Mouse (Mus musculus) stomach, embryonic 15.5 days (tissue): ENCODE data around the gene Ptpn14. TPM values are rescaled to one million over a fixed set of nuclear protein-coding genes. Genes with fewer than 3 reads are reported as not detected.
A peak's percentile ranks its signal among the peaks of the same experiment; 100 is the strongest.

Experiments
- ATAC-seq: fragments of 200-750 bp; cut with Nextera tagmentation; 2 replicates; pipeline ENCODE4 v1.8.0; 2017; ENCODE audit warnings: low read depth, moderate number of reproducible peaks, moderate TSS enrichment; ENCODE audit not compliant: insufficient read depth, low FRiP score
- H3K27ac ChIP-seq: fragments of 300-500 bp; sonication (generic); 2 replicates; pipeline ENCODE4 v1.5.1; 2015; ENCODE audit warnings: mild to moderate bottlenecking, inconsistent platforms
- H3K27me3 ChIP-seq: fragments of 300-500 bp; sonication (generic); replicated peaks from 2 replicates; pipeline ENCODE4 v1.6.1; 2015; ENCODE audit warnings: inconsistent platforms
- H3K36me3 ChIP-seq: fragments of 300-500 bp; sonication (generic); 2 replicates; pipeline ENCODE4 v1.6.1; 2015; ENCODE audit warnings: inconsistent platforms
- H3K4me1 ChIP-seq: fragments of 300-500 bp; sonication (generic); 2 replicates; pipeline ENCODE4 v1.6.1; 2015; ENCODE audit warnings: inconsistent platforms
- H3K4me2 ChIP-seq: fragments of 300-500 bp; sonication (generic); 2 replicates; pipeline ENCODE4 v1.6.1; 2015; ENCODE audit warnings: mild to moderate bottlenecking, inconsistent platforms
- H3K4me3 ChIP-seq: fragments of 300-500 bp; sonication (generic); replicated peaks from 2 replicates; pipeline ENCODE4 v1.5.1; 2015; ENCODE audit warnings: inconsistent platforms
- H3K9ac ChIP-seq: fragments of 300-500 bp; sonication (generic); 2 replicates; pipeline ENCODE4 v1.6.1; 2015; ENCODE audit warnings: inconsistent platforms
- H3K9me3 ChIP-seq: fragments of 300-500 bp; sonication (generic); 2 replicates; pipeline ENCODE4 v1.6.1; 2016; ENCODE audit warnings: inconsistent platforms
- WGBS: fragments of 180-500 bp; shearing (Covaris S2); methylation state at CpG from one replicate; pipeline ENCODE4 v1.1.7; 2015; 5-methylcytosine and 5-hydroxymethylcytosine counted together
- polyA plus RNA-seq: library from polyadenylated mRNA; unstranded; fragments of >200 nt; fragmentation: Nextera tagmentation; extraction: Ambion mirVana; gene quantifications from 2 replicates; pipeline ENCODE4 v1.2.1, GENCODE M21; 2015

Gene Ptpn14
- polyA plus RNA-seq, 1 experiment from 2014 or later: 7.6 TPM

- H3K36me3 ChIP-seq: 0 out of 2 replicates have a peak, but pooled peaks cover 6% of the 10 kb centered on the region
Observed at GRCm38 (mm10) chr1:189871625-189872024, 143.6 kb downstream of the Ptpn14 start.

GRCm38 (mm10) chr1:189872050-189872449 is 144.0 kb downstream of the Ptpn14 start:
- 0 out of 2 replicates have a peak, but pooled peaks cover 6% of the 10 kb centered on the region for H3K36me3 ChIP-seq
- no peak overlapping the region for H3K27ac ChIP-seq
- WGBS: 71% methylated on average over 4 of the region's 4 CpGs
- H3K9me3 ChIP-seq: no peaks in the 10 kb centered on the region
- ATAC-seq: no peak
- H3K4me2 ChIP-seq: no peak overlapping the region
- H3K9ac ChIP-seq: no peak overlapping the region
- H3K4me3 ChIP-seq: no peak overlapping the region
- no peaks in the 10 kb centered on the region for H3K27me3 ChIP-seq
- peaks cover 17% of the 10 kb centered on the region for H3K4me1 ChIP-seq

More at GRCm38 (mm10) chr1:189871625-189872024, 143.6 kb downstream of the Ptpn14 start:
- H3K27ac ChIP-seq: no peak overlapping the region
- no peak overlapping the region for H3K4me2 ChIP-seq
- no peak overlapping the region for H3K4me3 ChIP-seq
- ATAC-seq: no peak
- no peaks in the 10 kb centered on the region for H3K27me3 ChIP-seq
- 87% methylated on average over 8 of the region's 8 CpGs for WGBS
- no peaks in the 10 kb centered on the region for H3K9me3 ChIP-seq
- peaks cover 19% of the 10 kb centered on the region for H3K4me1 ChIP-seq
- no peak overlapping the region for H3K9ac ChIP-seq

- no peak for ATAC-seq
- Histone ChIP-seq H3K9me3 (no peaks in the 10 kb centered on the region), H3K4me3 (no peak overlapping the region), H3K4me2 (no peak overlapping the region), H3K4me1 (peaks cover 6% of the 10 kb centered on the region), H3K27ac (no peak overlapping the region), H3K36me3 (0 out of 2 replicates have a peak, but pooled peaks cover 6% of the 10 kb centered on the region), H3K9ac (no peak overlapping the region), H3K27me3 (no peaks in the 10 kb centered on the region)
- 78% methylated on average over 8 of the region's 8 CpGs for WGBS
Observed at GRCm38 (mm10) chr1:189873591-189873990, 145.5 kb downstream of the Ptpn14 start.

GRCm38 (mm10) chr1:189875439-189875861 is 147.4 kb downstream of the Ptpn14 start:
- 29% methylated on average over 6 of the region's 6 CpGs for WGBS

GRCm38 (mm10) chr1:189876162-189876561 is 148.1 kb downstream of the Ptpn14 start:
- H3K4me2 ChIP-seq: no peak overlapping the region

More at GRCm38 (mm10) chr1:189875439-189875861, 147.4 kb downstream of the Ptpn14 start:
- no peak for ATAC-seq
- peaks cover 9% of the 10 kb centered on the region for H3K4me1 ChIP-seq
- H3K4me3 ChIP-seq: no peak overlapping the region
- no peak overlapping the region for H3K4me2 ChIP-seq
- H3K9me3 ChIP-seq: no peaks in the 10 kb centered on the region
- no peaks in the 10 kb centered on the region for H3K27me3 ChIP-seq
- H3K27ac ChIP-seq: no peak overlapping the region
- 0 out of 2 replicates have a peak, but pooled peaks cover 7% of the 10 kb centered on the region for H3K36me3 ChIP-seq
- H3K9ac ChIP-seq: no peak overlapping the region

GRCm38 (mm10) chr1:189879212-189879611 is 151.1 kb downstream of the Ptpn14 start:
- Histone ChIP-seq H3K27ac (peak overlapping the region; percentile 63), H3K9ac (no peak overlapping the region), H3K4me1 (peaks cover 19% of the 10 kb centered on the region)

More at GRCm38 (mm10) chr1:189876162-189876561, 148.1 kb downstream of the Ptpn14 start:
- WGBS: 76% methylated on average over 8 of the region's 8 CpGs
- no peak overlapping the region for H3K27ac ChIP-seq
- no peak overlapping the region for H3K4me3 ChIP-seq
- no peak overlapping the region for H3K9ac ChIP-seq
- 0 out of 2 replicates have a peak, but pooled peaks cover 6% of the 10 kb centered on the region for H3K36me3 ChIP-seq
- no peak for ATAC-seq
- H3K4me1 ChIP-seq: peaks cover 9% of the 10 kb centered on the region
- H3K9me3 ChIP-seq: no peaks in the 10 kb centered on the region
- no peaks in the 10 kb centered on the region for H3K27me3 ChIP-seq

GRCm38 (mm10) chr1:189879965-189880364 is 151.9 kb downstream of the Ptpn14 start:
- H3K9me3 ChIP-seq: no peaks in the 10 kb centered on the region
- H3K9ac ChIP-seq: no peak overlapping the region
- H3K36me3 ChIP-seq: 0 out of 2 replicates have a peak, but pooled peaks cover 6% of the 10 kb centered on the region
- no peaks in the 10 kb centered on the region for H3K27me3 ChIP-seq
- peaks cover 16% of the 10 kb centered on the region for H3K4me1 ChIP-seq
- whole genome bisulfite sequencing: 67% methylated on average over 8 of the region's 8 CpGs
- H3K27ac ChIP-seq: peak overlapping the region; percentile 35; the same call in 1 of the 2 replicates
- H3K4me3 ChIP-seq: no peak overlapping the region
- H3K4me2 ChIP-seq: no peak overlapping the region
- no peak; the same call in 1 of the 2 replicates for ATAC-seq

More at GRCm38 (mm10) chr1:189879212-189879611, 151.1 kb downstream of the Ptpn14 start:
- no peak overlapping the region for H3K4me3 ChIP-seq
- no peak for ATAC-seq
- H3K27me3 ChIP-seq: no peaks in the 10 kb centered on the region
- H3K9me3 ChIP-seq: no peaks in the 10 kb centered on the region
- H3K36me3 ChIP-seq: 0 out of 2 replicates have a peak, but pooled peaks cover 6% of the 10 kb centered on the region
- H3K4me2 ChIP-seq: no peak overlapping the region
- 56% methylated on average over 2 of the region's 2 CpGs for WGBS

- Histone ChIP-seq H3K9ac (no peak overlapping the region), H3K36me3 (0 out of 2 replicates have a peak, but pooled peaks cover 6% of the 10 kb centered on the region), H3K4me3 (no peak overlapping the region), H3K27ac (no peak overlapping the region), H3K4me2 (no peak overlapping the region), H3K9me3 (no peaks in the 10 kb centered on the region), H3K27me3 (no peaks in the 10 kb centered on the region), H3K4me1 (peaks cover 13% of the 10 kb centered on the region; the same call in 1 of the 2 replicates)
- 80% methylated on average over 14 of the region's 14 CpGs for WGBS
- no peak for ATAC-seq
Observed at GRCm38 (mm10) chr1:189880745-189881144, 152.7 kb downstream of the Ptpn14 start.

GRCm38 (mm10) chr1:189882886-189883285 is 154.8 kb downstream of the Ptpn14 start:
- Histone ChIP-seq H3K9ac (no peak overlapping the region), H3K27me3 (no peaks in the 10 kb centered on the region), H3K9me3 (no peaks in the 10 kb centered on the region), H3K27ac (peak overlapping the region; percentile 16; the same call in 1 of the 2 replicates), H3K36me3 (0 out of 2 replicates have a peak, but pooled peaks cover 6% of the 10 kb centered on the region), H3K4me2 (no peak overlapping the region), H3K4me3 (no peak overlapping the region), H3K4me1 (peaks cover 13% of the 10 kb centered on the region; the same call in 1 of the 2 replicates)
- peak; percentile 8; the same call in 1 of the 2 replicates for ATAC-seq
- 39% methylated on average over 7 of the region's 7 CpGs for WGBS

GRCm38 (mm10) chr1:189883531-189884170 is 155.6 kb downstream of the Ptpn14 start:
- H3K27ac ChIP-seq: peak overlapping the region; percentile 11; the same call in 1 of the 2 replicates
- no peak overlapping the region for H3K4me2 ChIP-seq
- H3K36me3 ChIP-seq: 0 out of 2 replicates have a peak, but pooled peaks cover 6% of the 10 kb centered on the region
- no peaks in the 10 kb centered on the region for H3K9me3 ChIP-seq
- no peaks in the 10 kb centered on the region for H3K27me3 ChIP-seq
- ATAC-seq: 0 out of 2 replicates have a peak, but pooled peaks have one; percentile 6
- no peak overlapping the region for H3K4me3 ChIP-seq
- peaks cover 13% of the 10 kb centered on the region; the same call in 1 of the 2 replicates for H3K4me1 ChIP-seq
- no peak overlapping the region for H3K9ac ChIP-seq
- WGBS: 45% methylated on average over 18 of the region's 18 CpGs

- H3K4me3 ChIP-seq: no peak overlapping the region
- H3K36me3 ChIP-seq: 0 out of 2 replicates have a peak, but pooled peaks cover 6% of the 10 kb centered on the region
- no peak overlapping the region for H3K9ac ChIP-seq
- no peak overlapping the region for H3K27ac ChIP-seq
- no peaks in the 10 kb centered on the region for H3K27me3 ChIP-seq
- ATAC-seq: no peak
- H3K4me1 ChIP-seq: peaks cover 9% of the 10 kb centered on the region; the same call in 1 of the 2 replicates
- 72% methylated on average over 13 of the region's 13 CpGs for WGBS
- H3K9me3 ChIP-seq: no peaks in the 10 kb centered on the region
- H3K4me2 ChIP-seq: no peak overlapping the region
Observed at GRCm38 (mm10) chr1:189884951-189885350, 156.9 kb downstream of the Ptpn14 start.

- WGBS: 78% methylated on average over 6 of the region's 6 CpGs
- Histone ChIP-seq H3K4me1 (peaks cover 9% of the 10 kb centered on the region; the same call in 1 of the 2 replicates), H3K36me3 (0 out of 2 replicates have a peak, but pooled peaks cover under 1% of the 10 kb centered on the region), H3K4me3 (no peak overlapping the region), H3K9ac (no peak overlapping the region), H3K4me2 (no peak overlapping the region), H3K27ac (no peak overlapping the region), H3K9me3 (no peaks in the 10 kb centered on the region), H3K27me3 (no peaks in the 10 kb centered on the region)
- no peak for ATAC-seq
Observed at GRCm38 (mm10) chr1:189885975-189886374, 157.9 kb downstream of the Ptpn14 start.
